Mouse (Mus musculus): ENCODE measurements around the gene Gm7102. TPM values are rescaled to one million over a fixed set of nuclear protein-coding genes. Genes with fewer than 3 reads are reported as not detected.

The Gm7102 gene
- total and polyA plus RNA-seq, 3 experiments: 1.9 TPM; not detected in 2

GRCm38 (mm10) chr19:61140342-61141206, 35.5 kb downstream of the Gm7102 start, which contains the start of gene Zfp950:
Gene Zfp950, minus strand, starts transcription at chr19:61140840.
- Histone ChIP-seq H3K27ac (ENCODE audit: control insufficient read depth, low read depth, low read length) (peak within 1 kb of the TSS; percentile 53), H3K9ac (ENCODE audit: control insufficient read depth, low read depth, low read length, poor library complexity, severe bottlenecking) (peak within 1 kb of the TSS; percentile 81), H3K27me3 (ENCODE audit: control insufficient read depth in 1 of 2, insufficient read depth in 2 of 2, low read length in 2 of 2) (no peaks in the 10 kb centered on the region), H3K79me2 (ENCODE audit: control insufficient read depth, insufficient read depth, low read length, poor library complexity) (peaks cover 10% of the 10 kb centered on the region), H3K4me3 (ENCODE audit: control insufficient read depth in 1 of 2, insufficient read depth in 1 of 2, low read depth in 2 of 2, low read length in 2 of 2) (peak within 1 kb of the TSS; percentile 87 to 89), H3K9me3 (replicated peaks; ENCODE audit: insufficient read depth, low read length) (no peaks in the 10 kb centered on the region), H3K4me1 (ENCODE audit: control insufficient read depth in 1 of 2, insufficient read depth in 2 of 2, low read length in 2 of 2) (peaks cover 3 to 8% of the 10 kb centered on the region in 2 experiments), H3K36me3 (ENCODE audit: control insufficient read depth in 1 of 2, insufficient read depth in 2 of 2, low read length in 2 of 2) (peaks cover 0 to 11% of the 10 kb centered on the region in 2 experiments; a peak in 2 of 4 replicates)
- DNase-seq (ENCODE audit: low read depth, low spot score): peak; percentile 99
- no peak for TF ChIP-seq RCOR1 (IDR thresholded peaks at IDR 0.05; ENCODE audit: low read depth, low read length)
- no peak for TF ChIP-seq USF1 (IDR thresholded peaks at IDR 0.05; ENCODE audit: low read depth, low read length)
- TF ChIP-seq EP300 (IDR thresholded peaks at IDR 0.05; ENCODE audit: low read depth in 1 of 2, low read length in 2 of 2): no peak
- TF ChIP-seq ZMIZ1 (IDR thresholded peaks at IDR 0.05; ENCODE audit: low read depth, low read length): peak; percentile 72
- TF ChIP-seq ZKSCAN1 (IDR thresholded peaks at IDR 0.05; ENCODE audit: low read depth, low read length): no peak
- TF ChIP-seq SIN3A (IDR thresholded peaks at IDR 0.05; ENCODE audit: low read length): peak; percentile 79
- TF ChIP-seq POLR2A (IDR thresholded peaks at IDR 0.05; ENCODE audit: control insufficient read depth in 1 of 2, insufficient read depth in 1 of 2, low read depth in 1 of 2, low read length in 2 of 2, poor library complexity in 1 of 2): peak; percentile 69 to 97; a peak in 3 of 4 replicates
- TF ChIP-seq ELF1 (IDR thresholded peaks at IDR 0.05; ENCODE audit: low read depth, low read length): peak; percentile 59; the same call in 1 of the 2 replicates
- peak; percentile 83; the same call in 1 of the 2 replicates for TF ChIP-seq POLR2AphosphoS2 (IDR thresholded peaks at IDR 0.05; ENCODE audit: low read length)
- TF ChIP-seq NRF1 (IDR thresholded peaks at IDR 0.05; ENCODE audit: insufficient read depth, low read depth, low read length, poor library complexity, severe bottlenecking): no peak
- TF ChIP-seq CHD2 (IDR thresholded peaks at IDR 0.05; ENCODE audit: low read length): no peak
- TF ChIP-seq JUND (IDR thresholded peaks at IDR 0.05; ENCODE audit: low read depth, low read length): no peak
- no peak for TF ChIP-seq UBTF (IDR thresholded peaks at IDR 0.05; ENCODE audit: borderline replicate concordance, insufficient read depth, low read depth, low read length)
- peak; percentile 39; the same call in 1 of the 2 replicates for TF ChIP-seq TCF12 (IDR thresholded peaks at IDR 0.05; ENCODE audit: low read depth, low read length)
- no peak for TF ChIP-seq POLR2AphosphoS5 (IDR thresholded peaks at IDR 0.05; ENCODE audit: borderline replicate concordance, low read depth, low read length)
- TF ChIP-seq MXI1 (IDR thresholded peaks at IDR 0.05; ENCODE audit: low read depth, low read length): no peak; the same call in none of the 2 replicates
- peak; percentile 83 for TF ChIP-seq HCFC1 (IDR thresholded peaks at IDR 0.05; ENCODE audit: low read depth, low read length)
- TF ChIP-seq TBP (IDR thresholded peaks at IDR 0.05; ENCODE audit: low read depth, low read length): peak; percentile 95
- no peak for TF ChIP-seq SMC3 (IDR thresholded peaks at IDR 0.05; ENCODE audit: low read depth, low read length)
- 0 out of 2 replicates have a peak, but pooled peaks have one; percentile 11 for TF ChIP-seq ETS1 (IDR thresholded peaks at IDR 0.05; ENCODE audit: low read depth, low read length)
- TF ChIP-seq MYC (IDR thresholded peaks at IDR 0.05; ENCODE audit: low read depth, low read length): 0 out of 2 replicates have a peak, but pooled peaks have one; percentile 26
- TF ChIP-seq USF2 (IDR thresholded peaks at IDR 0.05; ENCODE audit: borderline replicate concordance in 1 of 2, insufficient read depth in 1 of 2, low read depth in 1 of 2, low read length in 2 of 2): no peak
- no peak for TF ChIP-seq CHD1 (IDR thresholded peaks at IDR 0.05; ENCODE audit: low read depth, low read length)
- peak; percentile 71 for TF ChIP-seq MAX (IDR thresholded peaks at IDR 0.05; ENCODE audit: low read length)
- TF ChIP-seq ZNF384 (IDR thresholded peaks at IDR 0.05; ENCODE audit: low read depth, low read length): no peak
- no peak for TF ChIP-seq TAL1 (IDR thresholded peaks at IDR 0.05; ENCODE audit: low read length)
- TF ChIP-seq GATA1 (IDR thresholded peaks at IDR 0.05; ENCODE audit: low read depth, low read length): no peak
- no peak for TF ChIP-seq ZC3H11A (IDR thresholded peaks at IDR 0.05; ENCODE audit: low read depth, low read length)
- no peak for TF ChIP-seq CTCF (IDR thresholded peaks at IDR 0.05 in 2 of 3, conservative IDR thresholded peaks at IDR 0.05 in 1 of 3; ENCODE audit: control insufficient read depth in 1 of 3, insufficient read depth in 1 of 3, low read depth in 2 of 3, low read length in 3 of 3, poor library complexity in 1 of 3, severe bottlenecking in 1 of 3)
- no peak for TF ChIP-seq MEF2A (IDR thresholded peaks at IDR 0.05; ENCODE audit: extremely low read depth, insufficient replicate concordance, low read depth, low read length, poor library complexity, severe bottlenecking)
- peak; percentile 93 for TF ChIP-seq NELFE (IDR thresholded peaks at IDR 0.05; ENCODE audit: low read depth, low read length)
- no peak for TF ChIP-seq GABPA (IDR thresholded peaks at IDR 0.05; ENCODE audit: low read depth, low read length)
- no peak for TF ChIP-seq MAZ (IDR thresholded peaks at IDR 0.05; ENCODE audit: low read depth, low read length)
- TF ChIP-seq MAFK (IDR thresholded peaks at IDR 0.05; ENCODE audit: borderline replicate concordance, low read depth, low read length): no peak
- TF ChIP-seq E2F4 (IDR thresholded peaks at IDR 0.05; ENCODE audit: borderline replicate concordance, low read depth, low read length): no peak
